Mouse (Mus musculus): ENCODE measurements around the gene Nfkbib. TPM values are rescaled to one million over a fixed set of nuclear protein-coding genes. Genes with fewer than 3 reads are reported as not detected.

Gene Nfkbib
- polyA plus RNA-seq, 1 experiment from 2014 or later = 53.2 TPM

GRCm38 (mm10) chr7:28790066-28790806 lies 22.9 kb upstream of the Nfkbib start:
- Histone ChIP-seq H3K4me2 (replicated peaks; ENCODE audit: low read depth, low read length) (no peak overlapping the region), H3K9me3 (ENCODE audit: low read length) (no peaks in the 10 kb centered on the region), H3K27me3 (ENCODE audit: insufficient read depth, low read length) (no peaks in the 10 kb centered on the region), H3K36me3 (ENCODE audit: insufficient read depth, low read length) (peaks cover 5% of the 10 kb centered on the region; the same call in 1 of the 2 replicates), H3K4me1 (ENCODE audit: insufficient read depth, low read length) (peaks cover 8% of the 10 kb centered on the region), H3K4me3 (ENCODE audit: low read length) (no peak overlapping the region), H3K27ac (ENCODE audit: low read length) (0 out of 2 replicates have a peak overlapping the region, but pooled peaks have one; percentile 11), H3K9ac (replicated peaks; ENCODE audit: low read length) (no peak overlapping the region)
- ATAC-seq (ENCODE audit: low FRiP score, low TSS enrichment) = peak; percentile 52; the same call in 1 of the 2 replicates
- 55% methylated on average over 8 of the region's 8 CpGs for WGBS

- WGBS = 49% methylated on average over 3 of the region's 3 CpGs
- ATAC-seq (ENCODE audit: low FRiP score, low TSS enrichment) = no peak
- peak overlapping the region; percentile 31; the same call in 1 of the 2 replicates for H3K27ac ChIP-seq (ENCODE audit: low read length)
- H3K4me2 ChIP-seq (replicated peaks; ENCODE audit: low read depth, low read length) = no peak overlapping the region
- no peak overlapping the region for H3K4me3 ChIP-seq (ENCODE audit: low read length)
- peaks cover 5% of the 10 kb centered on the region; the same call in 1 of the 2 replicates for H3K36me3 ChIP-seq (ENCODE audit: insufficient read depth, low read length)
- H3K4me1 ChIP-seq (ENCODE audit: insufficient read depth, low read length) = peaks cover 8% of the 10 kb centered on the region
- no peaks in the 10 kb centered on the region for H3K27me3 ChIP-seq (ENCODE audit: insufficient read depth, low read length)
- no peak overlapping the region for H3K9ac ChIP-seq (replicated peaks; ENCODE audit: low read length)
- no peaks in the 10 kb centered on the region for H3K9me3 ChIP-seq (ENCODE audit: low read length)
These were observed 21.9 kb upstream of the Nfkbib start for GRCm38 (mm10) chr7:28789235-28789634.

GRCm38 (mm10) chr7:28788307-28789195 lies 21.2 kb upstream of the Nfkbib start, which contains the start of gene Rinl:
Gene Rinl, plus strand, starts transcription at chr7:28788969.
- Histone ChIP-seq H3K27me3 (ENCODE audit: insufficient read depth, low read length) (no peaks in the 10 kb centered on the region), H3K4me1 (ENCODE audit: insufficient read depth, low read length) (peaks cover 8% of the 10 kb centered on the region), H3K4me3 (ENCODE audit: low read length) (no peak within 1 kb of the TSS), H3K4me2 (replicated peaks; ENCODE audit: low read depth, low read length) (no peak within 1 kb of the TSS), H3K9me3 (ENCODE audit: low read length) (no peaks in the 10 kb centered on the region), H3K36me3 (ENCODE audit: insufficient read depth, low read length) (peaks cover 5% of the 10 kb centered on the region; the same call in 1 of the 2 replicates), H3K9ac (replicated peaks; ENCODE audit: low read length) (no peak within 1 kb of the TSS), H3K27ac (ENCODE audit: low read length) (peak within 1 kb of the TSS; percentile 31; the same call in 1 of the 2 replicates)
- WGBS = 56% methylated on average over 5 of the region's 5 CpGs
- no peak for ATAC-seq (ENCODE audit: low FRiP score, low TSS enrichment)

GRCm38 (mm10) chr7:28787884-28788283 lies 20.6 kb upstream of the Nfkbib start:
- peaks cover 5% of the 10 kb centered on the region; the same call in 1 of the 2 replicates for H3K36me3 ChIP-seq (ENCODE audit: insufficient read depth, low read length)
- no peak overlapping the region for H3K27ac ChIP-seq (ENCODE audit: low read length)
- no peak overlapping the region for H3K4me3 ChIP-seq (ENCODE audit: low read length)
- H3K4me2 ChIP-seq (replicated peaks; ENCODE audit: low read depth, low read length) = no peak overlapping the region
- WGBS = 92% methylated on average over 9 of the region's 9 CpGs
- no peak overlapping the region for H3K9ac ChIP-seq (replicated peaks; ENCODE audit: low read length)
- peaks cover 8% of the 10 kb centered on the region for H3K4me1 ChIP-seq (ENCODE audit: insufficient read depth, low read length)
- H3K27me3 ChIP-seq (ENCODE audit: insufficient read depth, low read length) = no peaks in the 10 kb centered on the region
- no peak for ATAC-seq (ENCODE audit: low FRiP score, low TSS enrichment)
- no peaks in the 10 kb centered on the region for H3K9me3 ChIP-seq (ENCODE audit: low read length)

GRCm38 (mm10) chr7:28785161-28785560 lies 17.8 kb upstream of the Nfkbib start:
- peaks cover 10% of the 10 kb centered on the region for H3K4me1 ChIP-seq (ENCODE audit: insufficient read depth, low read length)
- no peak for ATAC-seq (ENCODE audit: low FRiP score, low TSS enrichment)
- no peaks in the 10 kb centered on the region for H3K27me3 ChIP-seq (ENCODE audit: insufficient read depth, low read length)
- H3K9me3 ChIP-seq (ENCODE audit: low read length) = no peaks in the 10 kb centered on the region
- no peak overlapping the region for H3K27ac ChIP-seq (ENCODE audit: low read length)
- no peak overlapping the region for H3K9ac ChIP-seq (replicated peaks; ENCODE audit: low read length)
- H3K4me2 ChIP-seq (replicated peaks; ENCODE audit: low read depth, low read length) = no peak overlapping the region
- WGBS = 79% methylated on average over 5 of the region's 5 CpGs
- no peak overlapping the region for H3K4me3 ChIP-seq (ENCODE audit: low read length)
- H3K36me3 ChIP-seq (ENCODE audit: insufficient read depth, low read length) = peaks cover 5% of the 10 kb centered on the region; the same call in 1 of the 2 replicates

- no peak overlapping the region for H3K4me3 ChIP-seq (ENCODE audit: low read length)
- H3K9ac ChIP-seq (replicated peaks; ENCODE audit: low read length) = no peak overlapping the region
- H3K27me3 ChIP-seq (ENCODE audit: insufficient read depth, low read length) = no peaks in the 10 kb centered on the region
- 93% methylated on average over 8 of the region's 8 CpGs for WGBS
- ATAC-seq (ENCODE audit: low FRiP score, low TSS enrichment) = no peak
- no peak overlapping the region for H3K27ac ChIP-seq (ENCODE audit: low read length)
- no peak overlapping the region for H3K4me2 ChIP-seq (replicated peaks; ENCODE audit: low read depth, low read length)
- 0 out of 2 replicates have a peak, but pooled peaks cover 3% of the 10 kb centered on the region for H3K4me1 ChIP-seq (ENCODE audit: insufficient read depth, low read length)
- H3K36me3 ChIP-seq (ENCODE audit: insufficient read depth, low read length) = peaks cover 3% of the 10 kb centered on the region; the same call in 1 of the 2 replicates
- H3K9me3 ChIP-seq (ENCODE audit: low read length) = no peaks in the 10 kb centered on the region
These were observed 13.9 kb upstream of the Nfkbib start for GRCm38 (mm10) chr7:28781261-28781663.

- H3K4me1 ChIP-seq (ENCODE audit: insufficient read depth, low read length) = 0 out of 2 replicates have a peak, but pooled peaks cover 3% of the 10 kb centered on the region
- no peaks in the 10 kb centered on the region for H3K27me3 ChIP-seq (ENCODE audit: insufficient read depth, low read length)
- H3K27ac ChIP-seq (ENCODE audit: low read length) = no peak overlapping the region
- no peaks in the 10 kb centered on the region for H3K36me3 ChIP-seq (ENCODE audit: insufficient read depth, low read length)
- H3K4me2 ChIP-seq (replicated peaks; ENCODE audit: low read depth, low read length) = no peak overlapping the region
- whole genome bisulfite sequencing = 68% methylated on average over 7 of the region's 7 CpGs
- no peak overlapping the region for H3K4me3 ChIP-seq (ENCODE audit: low read length)
- H3K9ac ChIP-seq (replicated peaks; ENCODE audit: low read length) = no peak overlapping the region
- no peak for ATAC-seq (ENCODE audit: low FRiP score, low TSS enrichment)
- no peaks in the 10 kb centered on the region for H3K9me3 ChIP-seq (ENCODE audit: low read length)
These were observed 13.5 kb upstream of the Nfkbib start for GRCm38 (mm10) chr7:28780857-28781256.

GRCm38 (mm10) chr7:28780067-28780658 lies 12.9 kb upstream of the Nfkbib start:
- Histone ChIP-seq H3K4me1 (ENCODE audit: insufficient read depth, low read length) (0 out of 2 replicates have a peak, but pooled peaks cover 3% of the 10 kb centered on the region), H3K4me3 (ENCODE audit: low read length) (no peak overlapping the region), H3K36me3 (ENCODE audit: insufficient read depth, low read length) (no peaks in the 10 kb centered on the region), H3K27ac (ENCODE audit: low read length) (no peak overlapping the region), H3K27me3 (ENCODE audit: insufficient read depth, low read length) (no peaks in the 10 kb centered on the region), H3K9ac (replicated peaks; ENCODE audit: low read length) (no peak overlapping the region), H3K9me3 (ENCODE audit: low read length) (no peaks in the 10 kb centered on the region), H3K4me2 (replicated peaks; ENCODE audit: low read depth, low read length) (no peak overlapping the region)
- WGBS = 46% methylated on average over 6 of the region's 6 CpGs
- ATAC-seq (ENCODE audit: low FRiP score, low TSS enrichment) = peak; percentile 77

- WGBS = 85% methylated on average over 9 of the region's 9 CpGs
- ATAC-seq (ENCODE audit: low FRiP score, low TSS enrichment) = no peak
These were observed 11.5 kb upstream of the Nfkbib start for GRCm38 (mm10) chr7:28778825-28779224.

More at GRCm38 (mm10) chr7:28778825-28779224, 11.5 kb upstream of the Nfkbib start:
- Histone ChIP-seq H3K27ac (ENCODE audit: low read length) (no peak overlapping the region), H3K9me3 (ENCODE audit: low read length) (no peaks in the 10 kb centered on the region), H3K27me3 (ENCODE audit: insufficient read depth, low read length) (no peaks in the 10 kb centered on the region), H3K36me3 (ENCODE audit: insufficient read depth, low read length) (no peaks in the 10 kb centered on the region), H3K9ac (replicated peaks; ENCODE audit: low read length) (no peak overlapping the region), H3K4me3 (ENCODE audit: low read length) (no peak overlapping the region), H3K4me2 (replicated peaks; ENCODE audit: low read depth, low read length) (no peak overlapping the region), H3K4me1 (ENCODE audit: insufficient read depth, low read length) (0 out of 2 replicates have a peak, but pooled peaks cover 3% of the 10 kb centered on the region)
